Mouse (Mus musculus): Measurements from ENCODE around the gene Tmem88b.
A peak's percentile ranks its signal among the peaks of the same experiment; 100 is the strongest.

Gene Tmem88b

DNA sequence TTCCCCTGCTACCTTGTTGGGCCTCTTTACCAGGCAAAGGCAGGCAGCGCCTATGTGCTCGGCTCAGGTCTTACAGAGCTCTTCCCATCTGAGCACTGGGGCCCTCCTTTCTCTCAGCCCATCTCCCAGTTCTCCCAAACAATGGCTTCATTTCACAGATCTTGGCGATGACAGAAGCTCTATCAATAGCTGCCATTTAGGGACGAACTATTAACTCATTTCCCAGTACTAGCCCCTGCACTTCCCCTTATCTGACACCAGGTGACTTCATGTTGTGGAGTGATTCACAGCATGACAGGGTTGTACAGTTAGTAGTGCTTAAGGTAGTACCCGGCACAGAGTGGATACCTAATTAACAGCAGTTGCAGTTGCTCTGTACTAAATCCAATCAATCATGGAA lies at the start of gene Tmem88b:
TSS of gene Tmem88b (minus strand) at position 56 of the 400 bp plus-strand sequence.
- H3K27me3 ChIP-seq (ENCODE audit: insufficient read depth, low read length) = peaks cover 22% of the 10 kb centered on the region
- H3K9me3 ChIP-seq (ENCODE audit: low read length) = no peaks in the 10 kb centered on the region
- TF ChIP-seq NANOG (IDR thresholded peaks at IDR 0.05; ENCODE audit: borderline replicate concordance, low read length) = no peak
- TF ChIP-seq CTCF (conservative IDR thresholded peaks at IDR 0.05; ENCODE audit: low read length) = peak; percentile 57
- no peak for TF ChIP-seq POU5F1 (IDR thresholded peaks at IDR 0.05; ENCODE audit: borderline replicate concordance, low read length)

DNA sequence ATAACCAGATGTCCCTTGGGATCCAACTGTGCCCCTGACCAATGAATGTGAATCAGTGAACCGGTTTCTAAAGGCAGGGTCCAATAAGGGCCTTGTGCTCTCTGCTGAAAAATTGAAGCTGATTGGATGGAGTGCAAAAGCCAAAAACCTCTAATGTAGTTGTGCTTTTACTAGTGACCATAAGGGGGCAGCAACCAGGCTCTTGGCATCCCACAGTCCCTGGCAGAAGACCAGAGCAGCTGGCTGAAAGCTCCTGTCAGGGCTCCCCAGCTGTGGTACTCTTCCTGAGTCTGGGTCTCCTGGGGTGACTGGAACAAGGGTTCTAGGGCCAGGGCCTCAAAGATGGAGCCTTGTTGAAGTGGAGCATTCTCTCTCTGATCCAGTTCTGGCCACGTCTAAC lies 48.2 kb upstream of the Tmem88b start:
- peaks cover 8% of the 10 kb centered on the region for H3K27me3 ChIP-seq (ENCODE audit: insufficient read depth, low read length)
- TF ChIP-seq CTCF (conservative IDR thresholded peaks at IDR 0.05; ENCODE audit: low read length) (peak; percentile 73), NANOG (IDR thresholded peaks at IDR 0.05; ENCODE audit: borderline replicate concordance, low read length) (no peak)
- peaks cover 16% of the 10 kb centered on the region for H3K36me3 ChIP-seq (ENCODE audit: insufficient read depth, low read length)
- H3K4me1 ChIP-seq (replicated peaks; ENCODE audit: low read depth, low read length) = peaks cover 37% of the 10 kb centered on the region
- no peak overlapping the region for H3K4me3 ChIP-seq (replicated peaks; ENCODE audit: low read length)
- H3K9me3 ChIP-seq (ENCODE audit: low read length) = no peaks in the 10 kb centered on the region

More for the DNA sequence above, at the start of gene Tmem88b:
- Histone ChIP-seq H3K4me3 (replicated peaks; ENCODE audit: low read length) (peak within 1 kb of the TSS; percentile 83), H3K4me1 (replicated peaks; ENCODE audit: low read depth, low read length) (peaks cover 28% of the 10 kb centered on the region), H3K36me3 (ENCODE audit: insufficient read depth, low read length) (no peaks in the 10 kb centered on the region)

DNA sequence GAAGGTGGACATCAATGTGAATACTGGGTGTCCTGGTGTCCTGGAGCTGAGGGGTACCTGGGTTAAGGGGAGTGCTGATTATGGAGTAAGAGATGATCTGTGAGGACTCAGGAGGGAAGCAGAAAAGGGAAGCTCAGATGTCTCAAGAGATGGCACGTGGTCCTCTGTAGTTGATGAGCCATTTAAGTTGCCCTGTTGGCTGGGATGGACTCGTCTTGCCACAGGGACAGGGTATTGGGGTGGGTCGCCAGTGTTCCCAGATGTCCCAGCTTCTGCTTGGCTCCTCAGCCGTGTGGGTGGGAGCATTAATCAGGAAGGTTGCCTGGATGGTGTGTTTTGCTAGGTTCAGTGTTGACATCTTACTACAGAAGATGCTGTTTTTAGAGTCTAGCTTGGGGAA lies 47.6 kb upstream of the Tmem88b start:
- Histone ChIP-seq H3K4me3 (replicated peaks; ENCODE audit: low read length) (no peak overlapping the region), H3K27me3 (ENCODE audit: insufficient read depth, low read length) (peaks cover 8% of the 10 kb centered on the region; the same call in 1 of the 2 replicates), H3K36me3 (ENCODE audit: insufficient read depth, low read length) (peaks cover 17% of the 10 kb centered on the region), H3K4me1 (replicated peaks; ENCODE audit: low read depth, low read length) (peaks cover 35% of the 10 kb centered on the region), H3K9me3 (ENCODE audit: low read length) (no peaks in the 10 kb centered on the region)
- TF ChIP-seq POU5F1 (IDR thresholded peaks at IDR 0.05; ENCODE audit: borderline replicate concordance, low read length) (no peak), NANOG (IDR thresholded peaks at IDR 0.05; ENCODE audit: borderline replicate concordance, low read length) (no peak), CTCF (conservative IDR thresholded peaks at IDR 0.05; ENCODE audit: low read length) (no peak)

GRCm38 (mm10) chr4:155832321-155832720 lies 46.6 kb upstream of the Tmem88b start:
- Histone ChIP-seq H3K36me3 (ENCODE audit: insufficient read depth, low read length) (peaks cover 25% of the 10 kb centered on the region), H3K4me3 (replicated peaks; ENCODE audit: low read length) (peak overlapping the region; percentile 94), H3K4me1 (replicated peaks; ENCODE audit: low read depth, low read length) (peaks cover 39% of the 10 kb centered on the region), H3K9me3 (ENCODE audit: low read length) (no peaks in the 10 kb centered on the region), H3K27me3 (ENCODE audit: insufficient read depth, low read length) (no peaks in the 10 kb centered on the region)
- TF ChIP-seq NANOG (IDR thresholded peaks at IDR 0.05; ENCODE audit: borderline replicate concordance, low read length) (no peak), POU5F1 (IDR thresholded peaks at IDR 0.05; ENCODE audit: borderline replicate concordance, low read length) (no peak), CTCF (conservative IDR thresholded peaks at IDR 0.05; ENCODE audit: low read length) (no peak)

- Histone ChIP-seq H3K36me3 (ENCODE audit: insufficient read depth, low read length) (peaks cover 30% of the 10 kb centered on the region), H3K4me3 (replicated peaks; ENCODE audit: low read length) (peak overlapping the region; percentile 94), H3K4me1 (replicated peaks; ENCODE audit: low read depth, low read length) (peaks cover 41% of the 10 kb centered on the region), H3K27me3 (ENCODE audit: insufficient read depth, low read length) (no peaks in the 10 kb centered on the region), H3K9me3 (ENCODE audit: low read length) (no peaks in the 10 kb centered on the region)
- TF ChIP-seq POU5F1 (IDR thresholded peaks at IDR 0.05; ENCODE audit: borderline replicate concordance, low read length) = no peak
- no peak for TF ChIP-seq CTCF (conservative IDR thresholded peaks at IDR 0.05; ENCODE audit: low read length)
- no peak for TF ChIP-seq NANOG (IDR thresholded peaks at IDR 0.05; ENCODE audit: borderline replicate concordance, low read length)
These were observed 46.2 kb upstream of the Tmem88b start for GRCm38 (mm10) chr4:155831831-155832230.

- TF ChIP-seq CTCF (conservative IDR thresholded peaks at IDR 0.05; ENCODE audit: low read length) = peak; percentile 59
- TF ChIP-seq POU5F1 (IDR thresholded peaks at IDR 0.05; ENCODE audit: borderline replicate concordance, low read length) = no peak
- H3K4me1 ChIP-seq (replicated peaks; ENCODE audit: low read depth, low read length) = peaks cover 42% of the 10 kb centered on the region
- peak within 1 kb of the TSS; percentile 94 for H3K4me3 ChIP-seq (replicated peaks; ENCODE audit: low read length)
- H3K9me3 ChIP-seq (ENCODE audit: low read length) = no peaks in the 10 kb centered on the region
- no peaks in the 10 kb centered on the region for H3K27me3 ChIP-seq (ENCODE audit: insufficient read depth, low read length)
- peaks cover 35% of the 10 kb centered on the region for H3K36me3 ChIP-seq (ENCODE audit: insufficient read depth, low read length)
These were observed 45.6 kb upstream of the Tmem88b start, which contains the start of gene Aurkaip1 for GRCm38 (mm10) chr4:155831205-155831766. Gene Aurkaip1, plus strand, starts transcription at chr4:155831272.

- Histone ChIP-seq H3K9me3 (ENCODE audit: low read length) (no peaks in the 10 kb centered on the region), H3K36me3 (ENCODE audit: insufficient read depth, low read length) (peaks cover 41% of the 10 kb centered on the region), H3K4me3 (replicated peaks; ENCODE audit: low read length) (peak overlapping the region; percentile 54), H3K27me3 (ENCODE audit: insufficient read depth, low read length) (no peaks in the 10 kb centered on the region), H3K4me1 (replicated peaks; ENCODE audit: low read depth, low read length) (peaks cover 44% of the 10 kb centered on the region)
- TF ChIP-seq POU5F1 (IDR thresholded peaks at IDR 0.05; ENCODE audit: borderline replicate concordance, low read length) = no peak
- TF ChIP-seq NANOG (IDR thresholded peaks at IDR 0.05; ENCODE audit: borderline replicate concordance, low read length) = no peak
- TF ChIP-seq CTCF (conservative IDR thresholded peaks at IDR 0.05; ENCODE audit: low read length) = no peak
These were observed 44.9 kb upstream of the Tmem88b start for GRCm38 (mm10) chr4:155830596-155830995.

- H3K4me1 ChIP-seq (replicated peaks; ENCODE audit: low read depth, low read length) = peaks cover 46% of the 10 kb centered on the region
- no peaks in the 10 kb centered on the region for H3K27me3 ChIP-seq (ENCODE audit: insufficient read depth, low read length)
- no peaks in the 10 kb centered on the region for H3K9me3 ChIP-seq (ENCODE audit: low read length)
- no peak for TF ChIP-seq POU5F1 (IDR thresholded peaks at IDR 0.05; ENCODE audit: borderline replicate concordance, low read length)
- TF ChIP-seq NANOG (IDR thresholded peaks at IDR 0.05; ENCODE audit: borderline replicate concordance, low read length) = no peak
- TF ChIP-seq CTCF (conservative IDR thresholded peaks at IDR 0.05; ENCODE audit: low read length) = no peak
- H3K36me3 ChIP-seq (ENCODE audit: insufficient read depth, low read length) = peaks cover 48% of the 10 kb centered on the region
- H3K4me3 ChIP-seq (replicated peaks; ENCODE audit: low read length) = no peak overlapping the region
These were observed 44.2 kb upstream of the Tmem88b start for GRCm38 (mm10) chr4:155829866-155830265.

- Histone ChIP-seq H3K27me3 (ENCODE audit: insufficient read depth, low read length) (no peaks in the 10 kb centered on the region), H3K4me1 (replicated peaks; ENCODE audit: low read depth, low read length) (peaks cover 35% of the 10 kb centered on the region), H3K4me3 (replicated peaks; ENCODE audit: low read length) (no peak overlapping the region), H3K9me3 (ENCODE audit: low read length) (no peaks in the 10 kb centered on the region), H3K36me3 (ENCODE audit: insufficient read depth, low read length) (peaks cover 97% of the 10 kb centered on the region)
- TF ChIP-seq NANOG (IDR thresholded peaks at IDR 0.05; ENCODE audit: borderline replicate concordance, low read length) = no peak
- TF ChIP-seq POU5F1 (IDR thresholded peaks at IDR 0.05; ENCODE audit: borderline replicate concordance, low read length) = no peak
- no peak for TF ChIP-seq CTCF (conservative IDR thresholded peaks at IDR 0.05; ENCODE audit: low read length)
These were observed 37.8 kb upstream of the Tmem88b start for GRCm38 (mm10) chr4:155823443-155823842.

All from E14TG2a.4 (cell line).